Mouse (Mus musculus) CH12.LX (cell line): ENCODE results near the gene Morn2.

Source experiments
- POLR2A ChIP-seq: IDR thresholded peaks from 2 replicates; pipeline ENCODE4 v1.6.1; 2011; ENCODE audit warnings: low read depth, mild to moderate bottlenecking, improper control_type of control experiment, low read length
- POLR2AphosphoS2 ChIP-seq: IDR thresholded peaks from 2 replicates; pipeline ENCODE4 v1.6.1; 2011; ENCODE audit warnings: low read depth, low read length, improper control_type of control experiment

DNA sequence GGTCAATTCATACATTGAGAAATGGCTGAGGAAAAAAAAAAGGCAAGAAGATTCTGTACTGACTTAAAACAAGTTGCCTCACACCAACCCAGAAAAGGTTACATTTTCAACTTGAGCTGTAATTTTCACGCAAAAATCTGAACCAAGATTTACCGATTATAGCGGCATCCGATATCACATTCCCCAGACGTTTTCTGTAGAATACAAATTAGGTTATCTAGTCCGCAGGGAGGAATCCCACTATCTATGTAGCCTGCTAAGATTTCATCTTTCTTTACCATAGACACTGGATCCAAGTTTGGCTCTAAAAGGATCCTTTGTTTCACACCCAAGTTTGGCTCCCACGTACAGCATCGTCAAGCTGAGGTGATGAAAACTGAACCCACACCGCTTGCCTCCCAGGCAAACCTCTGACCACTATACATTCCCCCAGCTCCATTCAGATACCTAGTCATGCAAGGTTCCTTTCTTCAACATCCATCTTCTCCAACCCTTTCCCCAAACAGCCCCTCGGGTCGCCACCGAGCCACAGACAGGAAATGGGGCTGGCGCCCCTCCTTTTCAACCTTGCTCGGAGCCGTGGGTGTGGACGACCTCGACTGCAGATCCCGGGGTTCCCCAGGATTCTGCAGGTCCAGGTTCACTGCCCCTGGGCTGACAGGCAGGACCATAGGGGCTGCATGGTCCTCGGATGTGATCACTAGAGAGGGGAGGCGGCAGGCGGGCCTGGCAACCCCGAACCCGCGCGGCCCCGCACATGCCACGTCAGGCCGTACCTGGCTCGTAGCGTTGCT lies 526 bp upstream of the Morn2 start:
- TF ChIP-seq POLR2A, result no peak
- no peak for TF ChIP-seq POLR2AphosphoS2
